Comparison of ENCODE assay signal across 8 mouse cellular contexts in genomic region chr8:121897871-121898381, GRCm38 (mm10). TPM values are rescaled to one million over a fixed set of nuclear protein-coding genes. Genes with fewer than 3 reads are reported as not detected.
DNase-seq lines count a peak whose midpoint lies in the region; ATAC-seq and TF ChIP-seq lines count a peak whose summit lies in the region.

No protein-coding gene starts in this region.

- no peak for TF ChIP-seq CTCF in liver, postnatal 0 days (IDR thresholded peaks at IDR 0.05; ENCODE audit: low read depth)
- no peak for TF ChIP-seq CTCF in stomach, postnatal 0 days (IDR thresholded peaks at IDR 0.05; ENCODE audit: low read depth)

- 0 out of 2 replicates have a peak overlapping the region, but pooled peaks have one; percentile 5 for H3K4me3 ChIP-seq in kidney, embryonic 16.5 days (ENCODE audit: low read length)
- peak overlapping the region; percentile 29 for H3K4me3 ChIP-seq in liver, postnatal 0 days (ENCODE audit: low read depth, low read length)
- H3K4me3 ChIP-seq in stomach, postnatal 0 days (ENCODE audit: low read depth, low read length), result peak overlapping the region; percentile 6

- H3K27ac ChIP-seq in kidney, embryonic 16.5 days (ENCODE audit: low read length), result peak overlapping the region; percentile 94
- peak overlapping the region; percentile 83 for H3K27ac ChIP-seq in liver, postnatal 0 days (ENCODE audit: low read depth)
- H3K27ac ChIP-seq in stomach, postnatal 0 days (replicated peaks), result peak overlapping the region; percentile 90

- 8% methylated on average over 7 of the region's 7 CpGs for WGBS in kidney, embryonic 16.5 days
- 48% methylated on average over 7 of the region's 7 CpGs for WGBS in liver, postnatal 0 days (ENCODE audit: insufficient replicate concordance)
- WGBS in stomach, postnatal 0 days, result 10% methylated on average over 7 of the region's 7 CpGs

- H3K36me3 ChIP-seq in kidney, embryonic 16.5 days (ENCODE audit: insufficient read depth, low read length), result 0 out of 2 replicates have a peak, but pooled peaks cover 4% of the 10 kb centered on the region
- H3K36me3 ChIP-seq in liver, postnatal 0 days (replicated peaks; ENCODE audit: insufficient read depth, low read length), result peaks cover 19% of the 10 kb centered on the region
- no peaks in the 10 kb centered on the region for H3K36me3 ChIP-seq in stomach, postnatal 0 days (ENCODE audit: control insufficient read depth, insufficient read depth, low read length)

- peak; percentile 83 for ATAC-seq in frontal cortex, adult (ENCODE audit: low TSS enrichment)
- peak; percentile 55 for ATAC-seq in kidney, embryonic 16.5 days (ENCODE audit: low FRiP score, low TSS enrichment)
- peak; percentile 42 for ATAC-seq in liver, postnatal 0 days
- peak; percentile 77 for ATAC-seq in stomach, postnatal 0 days (ENCODE audit: low FRiP score, low TSS enrichment)

- no peak for TF ChIP-seq EP300 in liver, postnatal 0 days (IDR thresholded peaks at IDR 0.05; ENCODE audit: low read depth)
- no peak for TF ChIP-seq EP300 in stomach, postnatal 0 days (optimal IDR thresholded peaks at IDR 0.05)

- H3K9me3 ChIP-seq in kidney, embryonic 16.5 days (ENCODE audit: low read length), result no peaks in the 10 kb centered on the region
- no peaks in the 10 kb centered on the region for H3K9me3 ChIP-seq in liver, postnatal 0 days (ENCODE audit: low read length)
- no peaks in the 10 kb centered on the region for H3K9me3 ChIP-seq in stomach, postnatal 0 days (ENCODE audit: control insufficient read depth, low read length)

- H3K9ac ChIP-seq in kidney, embryonic 16.5 days (replicated peaks; ENCODE audit: low read length), result peak overlapping the region; percentile 42
- peak overlapping the region; percentile 49 for H3K9ac ChIP-seq in liver, postnatal 0 days (replicated peaks)
- peak overlapping the region; percentile 31 for H3K9ac ChIP-seq in stomach, postnatal 0 days (ENCODE audit: low read length)

- H3K4me2 ChIP-seq in kidney, embryonic 16.5 days (replicated peaks; ENCODE audit: low read depth, low read length), result peak overlapping the region; percentile 39
- H3K4me2 ChIP-seq in liver, postnatal 0 days (ENCODE audit: low read depth, low read length), result peak overlapping the region; percentile 67
- peak overlapping the region; percentile 21 for H3K4me2 ChIP-seq in stomach, postnatal 0 days (replicated peaks; ENCODE audit: low read depth)

- H3K4me1 ChIP-seq in kidney, embryonic 16.5 days (ENCODE audit: insufficient read depth, low read length), result peaks cover 58% of the 10 kb centered on the region
- peaks cover 39% of the 10 kb centered on the region for H3K4me1 ChIP-seq in liver, postnatal 0 days (ENCODE audit: insufficient read depth)
- peaks cover 16% of the 10 kb centered on the region for H3K4me1 ChIP-seq in stomach, postnatal 0 days (replicated peaks; ENCODE audit: control insufficient read depth, insufficient read depth)

- peak; percentile 55 for DNase-seq in layer of hippocampus, adult 11-12 months (ENCODE audit: low spot score)
- DNase-seq in layer of hippocampus, postnatal 10 days (ENCODE audit: low spot score in 2 of 2), result no peak
- peak; percentile 54 for DNase-seq in adrenal gland, postnatal 10 days
- DNase-seq in liver, postnatal 0 days, result peak; percentile 44
- DNase-seq in stomach, postnatal 0 days (ENCODE audit: low spot score), result peak; percentile 67
- no peak for DNase-seq in lung, postnatal 14 days

- no peaks in the 10 kb centered on the region for H3K27me3 ChIP-seq in kidney, embryonic 16.5 days (ENCODE audit: insufficient read depth, low read length)
- H3K27me3 ChIP-seq in liver, postnatal 0 days (ENCODE audit: insufficient read depth, low read length), result no peaks in the 10 kb centered on the region
- no peaks in the 10 kb centered on the region for H3K27me3 ChIP-seq in stomach, postnatal 0 days (ENCODE audit: control insufficient read depth, insufficient read depth, low read length)

RNA-seq across cellular contexts. Expression of gene Slc7a5, which starts 9.6 kb away (rescaled TPM):
- 100 to 1,000 TPM; 146 to 164 TPM for total RNA-seq in layer of hippocampus, postnatal 10 days (2021)
- total RNA-seq in adrenal gland, postnatal 10 days (2021), result 10 to 100 TPM; 32.0 to 47.2 TPM
- 15.1 and 17.0 TPM in 2 replicates for polyA plus RNA-seq in kidney, embryonic 16.5 days (2015; fragmentation: Nextera tagmentation; extraction: Ambion mirVana)
- polyA plus RNA-seq in liver, postnatal 0 days (2015; fragmentation: Nextera tagmentation; extraction: Ambion mirVana), result 10.5 and 10.8 TPM in 2 replicates
- 8.9 and 9.3 TPM in 2 replicates for polyA plus RNA-seq in stomach, postnatal 0 days (2015; fragmentation: Nextera tagmentation; extraction: Ambion mirVana)

RNA-seq across cellular contexts. Expression of gene Car5a, which starts 46.8 kb away (rescaled TPM):
- total RNA-seq in layer of hippocampus, postnatal 10 days (2021), result not detected
- total RNA-seq in adrenal gland, postnatal 10 days (2021), result 1 to 10 TPM; 2.3 to 4.6 TPM
- not detected in 2 replicates for polyA plus RNA-seq in kidney, embryonic 16.5 days (2015; fragmentation: Nextera tagmentation; extraction: Ambion mirVana)
- 5.9 and 9.6 TPM in 2 replicates for polyA plus RNA-seq in liver, postnatal 0 days (2015; fragmentation: Nextera tagmentation; extraction: Ambion mirVana)
- polyA plus RNA-seq in stomach, postnatal 0 days (2015; fragmentation: Nextera tagmentation; extraction: Ambion mirVana), result 0.12 and 0.30 TPM in 2 replicates

RNA-seq across cellular contexts. Expression of gene Banp, which starts 51.6 kb away (rescaled TPM):
- 10 to 100 TPM; 24.7 to 32.2 TPM for total RNA-seq in layer of hippocampus, postnatal 10 days (2021)
- 10 to 100 TPM; 14.0 to 21.3 TPM for total RNA-seq in adrenal gland, postnatal 10 days (2021)
- polyA plus RNA-seq in kidney, embryonic 16.5 days (2015; fragmentation: Nextera tagmentation; extraction: Ambion mirVana), result 50.7 TPM in 2 replicates
- 7.6 and 7.9 TPM in 2 replicates for polyA plus RNA-seq in liver, postnatal 0 days (2015; fragmentation: Nextera tagmentation; extraction: Ambion mirVana)
- 9.0 and 10.0 TPM in 2 replicates for polyA plus RNA-seq in stomach, postnatal 0 days (2015; fragmentation: Nextera tagmentation; extraction: Ambion mirVana)

Comparison
In these comparisons a context has a peak if more than half of its experiments do, and no peak if none do; other contexts are left out.
1. DNase-seq: peak in layer of hippocampus, adult 11-12 months (single experiment), adrenal gland, postnatal 10 days (single experiment), liver, postnatal 0 days (single experiment) and stomach, postnatal 0 days (single experiment); none in layer of hippocampus, postnatal 10 days (0 of 2) and lung, postnatal 14 days (single experiment).
2. Peak in every context shown above with its lines, with median percentiles within 50 percentile points of each other: ATAC-seq, H3K27ac ChIP-seq, H3K4me2 ChIP-seq, H3K4me3 ChIP-seq and H3K9ac ChIP-seq.